Mouse (Mus musculus): ENCODE results near the gene B4galnt3.

- TF ChIP-seq CTCF (IDR thresholded peaks at IDR 0.05; ENCODE audit: low read depth, low read length) (no peak), POLR2A (IDR thresholded peaks at IDR 0.05; ENCODE audit: insufficient read depth, low read length) (no peak)
Measured at GRCm38 (mm10) chr6:120194963-120195362, 99.4 kb downstream of the B4galnt3 start.

All from ES-Bruce4 (cell line).